Mouse (Mus musculus) mouse trophoblast stem cell (cell line): Measurements from ENCODE around the gene Muc2.

Source experiments
- in situ Hi-C, 2 experiments: fragments of 300-500 bp; cut with MseI, MboI; formaldehyde crosslinking; loops; 2 replicates in 1 of 2; 3 replicates in 1 of 2; pipeline ENCODE4 v1.15.1; 2025

Gene Muc2

DNA sequence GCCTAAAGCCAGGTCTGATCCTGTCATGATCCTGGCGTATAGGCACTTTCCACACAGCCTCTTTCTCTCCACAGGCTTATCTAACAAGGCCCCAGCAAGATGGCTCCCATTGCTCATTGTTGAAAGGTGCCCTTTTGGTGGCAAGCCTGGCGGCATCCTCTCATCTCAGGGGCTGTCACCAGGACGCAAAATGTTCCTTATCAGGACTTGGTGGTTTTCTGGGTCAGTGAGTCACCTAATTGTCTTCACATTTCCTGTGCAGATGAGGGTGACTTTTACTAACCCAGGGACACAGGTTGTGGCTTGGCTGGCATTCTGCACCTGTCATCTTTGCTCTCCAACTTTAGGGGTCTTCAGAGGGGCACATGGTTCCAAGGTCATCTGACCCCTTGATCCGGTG is 68.2 kb downstream of the Muc2 start:
- in situ Hi-C loops, result loop anchor here (25.0 kb wide), 1 partner anchor 179 kb away; the partner anchor contains the start of gene Brsk2 (in 2 of the 2)

DNA sequence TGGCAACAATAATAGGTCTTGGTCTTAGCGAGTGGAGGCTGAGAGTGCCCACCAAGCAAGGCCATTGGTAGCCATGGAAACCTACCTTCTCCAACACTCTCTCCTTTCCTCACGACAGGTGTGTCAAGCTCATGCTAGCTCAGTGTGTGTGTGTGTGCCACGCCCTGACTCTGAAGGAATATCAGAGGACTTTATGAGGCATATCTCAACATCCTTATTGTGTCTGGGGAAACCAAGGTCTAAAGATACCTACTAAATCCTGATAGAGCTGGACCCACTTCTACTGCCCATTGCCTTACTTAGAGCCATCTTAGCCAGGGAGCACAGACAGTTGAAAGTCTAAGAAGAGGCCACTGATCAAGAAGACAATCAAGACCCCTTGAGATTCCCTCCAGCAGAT is 80.4 kb downstream of the Muc2 start:
- in situ Hi-C loops, result loop anchor here (25.0 kb wide), 1 partner anchor 167 kb away; the partner anchor contains the start of gene Brsk2 (in 2 of the 2)

DNA sequence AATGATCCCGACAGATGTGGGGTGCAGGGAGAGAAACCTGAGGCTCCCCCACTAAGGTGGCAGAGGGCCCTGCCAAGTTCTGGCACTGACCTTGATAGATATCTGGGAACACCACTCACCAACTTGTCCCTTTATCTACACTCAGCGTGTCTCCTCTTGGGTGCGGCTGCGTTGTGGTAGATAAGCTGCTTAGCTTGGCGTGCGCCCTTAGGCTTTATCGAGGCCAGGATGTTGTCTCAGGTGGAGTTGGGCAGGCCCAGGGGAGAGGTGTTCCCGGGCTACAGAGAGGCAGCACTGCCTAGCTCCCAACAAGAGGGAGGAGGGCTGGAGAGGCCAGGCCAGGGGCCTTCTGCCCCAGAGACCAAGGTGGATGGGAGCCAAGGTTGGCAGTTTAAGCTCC is 80.8 kb downstream of the Muc2 start:
- in situ Hi-C loops, result loop anchor here (25.0 kb wide), 1 partner anchor 166 kb away; the partner anchor contains the start of gene Brsk2 (in 2 of the 2)

DNA sequence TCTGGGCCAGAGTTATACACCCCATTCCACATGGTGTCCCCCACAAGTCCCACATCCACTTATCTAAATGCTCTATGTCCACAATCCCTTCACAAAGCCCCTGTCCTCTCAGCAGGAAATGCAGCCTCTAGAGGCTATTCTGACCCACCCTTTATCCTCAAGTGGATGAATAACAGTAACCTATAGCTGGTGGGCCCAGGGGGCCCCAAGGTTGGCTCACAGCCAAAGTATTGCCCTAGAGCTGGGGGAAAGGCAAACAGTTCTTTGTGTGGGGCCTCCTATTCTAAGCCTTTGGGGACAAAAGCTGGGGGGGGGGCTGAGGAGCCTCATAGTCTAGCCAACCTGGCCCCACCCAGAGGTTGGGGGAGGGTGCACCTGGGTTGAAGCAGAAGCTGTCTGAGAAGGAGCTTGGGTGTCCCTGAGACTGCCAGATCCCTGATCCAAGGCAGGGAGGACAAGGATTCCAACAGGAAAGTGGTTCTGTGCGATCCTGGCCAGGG is 82.0 kb downstream of the Muc2 start:
- in situ Hi-C loops, result loop anchor here (25.0 kb wide), 1 partner anchor 165 kb away; the partner anchor contains the start of gene Brsk2 (in 2 of the 2)

DNA sequence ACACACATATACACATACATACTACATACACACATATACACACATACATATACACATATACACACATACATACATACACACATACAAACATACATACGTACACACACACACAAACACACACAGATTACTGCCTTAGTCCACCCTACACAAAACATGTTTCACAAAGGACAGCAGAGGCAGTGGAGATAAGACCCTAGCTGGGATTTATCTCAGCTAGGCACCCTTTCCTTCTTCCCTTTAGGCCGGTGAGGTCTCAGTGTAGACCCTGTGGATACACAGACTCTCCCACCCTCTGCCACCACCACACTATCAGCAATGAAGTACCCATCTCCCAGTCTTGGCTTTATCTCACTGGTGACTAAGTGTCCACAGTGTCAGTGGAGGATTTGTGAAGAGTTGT is 84.7 kb downstream of the Muc2 start:
- in situ Hi-C loops, result loop anchor here (25.0 kb wide), 1 partner anchor 162 kb away; the partner anchor contains the start of gene Brsk2 (in 2 of the 2)

DNA sequence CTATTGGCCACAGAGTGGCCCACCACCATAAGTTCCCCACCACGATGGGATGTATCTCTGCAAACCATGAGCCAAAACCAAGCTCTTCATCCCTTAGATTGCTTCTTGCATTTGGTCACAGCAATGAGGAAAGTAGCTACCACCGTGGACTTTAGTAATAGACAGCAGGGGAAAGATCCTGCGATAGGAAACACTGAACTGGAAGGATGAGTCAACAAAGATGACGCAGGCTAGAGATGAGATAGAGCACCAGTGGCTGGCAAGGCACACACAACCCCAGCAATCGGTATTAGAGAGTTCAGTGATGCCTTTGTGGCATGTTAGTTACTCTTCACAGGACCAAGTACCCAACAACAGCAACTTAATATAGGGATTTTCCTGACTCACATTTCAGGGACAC is 86.1 kb downstream of the Muc2 start:
- in situ Hi-C loops, result no loop called here

- in situ Hi-C loops, result no loop called here
These were observed 98.7 kb downstream of the Muc2 start, which contains the start of gene Muc5ac for GRCm38 (mm10) chr7:141788677-141789452. Muc5ac (plus strand) TSS chr7:141788972.

- in situ Hi-C loops, result no loop called here
These were observed 104.1 kb downstream of the Muc2 start for GRCm38 (mm10) chr7:141794251-141794650.

- in situ Hi-C loops, result no loop called here
These were observed 113.1 kb downstream of the Muc2 start for GRCm38 (mm10) chr7:141803206-141803605.
